In the genomic region with DNA sequence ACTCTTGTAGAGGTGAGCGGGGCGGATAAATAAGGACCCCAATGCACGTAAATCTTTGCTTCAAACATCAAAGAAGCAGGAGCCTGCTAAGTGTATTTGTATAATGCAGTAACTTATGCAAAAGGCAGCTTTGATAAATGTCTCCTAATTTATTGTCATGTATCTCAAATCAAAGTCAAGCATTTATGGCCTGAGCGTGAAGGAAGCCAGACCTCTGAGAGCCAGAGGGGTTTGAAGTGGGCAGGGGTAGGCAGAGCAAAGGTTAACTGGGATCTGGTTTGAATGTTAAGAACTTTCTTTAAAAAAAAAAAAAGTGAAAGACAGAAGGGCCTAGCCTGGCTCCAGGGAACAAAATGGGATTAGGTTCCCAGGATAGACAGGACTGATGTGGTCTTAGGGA, we compare ENCODE assay signal across 27 mouse cellular contexts.
"Had no signal": no experiment of that assay in that cellular context is flagged by ENCODE, and none has a peak within 500 bp of the region (broad histone marks: within the 10 kb centered on the region; RNA-seq: fewer than 3 reads in every experiment).

No protein-coding gene starts in this region.

- H3K9ac ChIP-seq: heart, embryonic 12.5 days; hindbrain, embryonic 12.5 days; hindbrain, embryonic 14.5 days; kidney, embryonic 15.5 days; limb, embryonic 13.5 days; limb, embryonic 15.5 days; liver, embryonic 13.5 days; liver, embryonic 15.5 days had no signal

- H3K27me3 ChIP-seq: hindbrain, embryonic 12.5 days had no signal

- H3K9me3 ChIP-seq: hindbrain, embryonic 10.5 days; hindbrain, embryonic 12.5 days; kidney, embryonic 15.5 days; limb, embryonic 13.5 days; limb, embryonic 15.5 days; liver, embryonic 13.5 days; liver, embryonic 15.5 days had no signal

- H3K27ac ChIP-seq: gastrocnemius, adult 2 months; heart, adult 2 months; hindbrain, embryonic 10.5 days; hindbrain, embryonic 12.5 days; hindbrain, embryonic 14.5 days; kidney, embryonic 15.5 days; kidney, postnatal 0 days; limb, embryonic 13.5 days; limb, embryonic 15.5 days; liver, embryonic 13.5 days; liver, embryonic 15.5 days had no signal

- DNase-seq: gastrocnemius, adult 2 months; gastrocnemius, postnatal 14 days; gastrocnemius, postnatal 36 days; heart, adult 11 months; heart, adult 2 months; heart, postnatal 10 days; heart, postnatal 4 days; kidney, adult 11 months; kidney, adult 2 months; kidney, adult 9 months; kidney, postnatal 14 days; kidney, postnatal 36 days; layer of hippocampus, adult 9-11 months; layer of hippocampus, postnatal 36 days; left cerebral cortex, postnatal 4 days; liver, embryonic 13.5 days had no signal

- H3K4me2 ChIP-seq: heart, embryonic 12.5 days; hindbrain, embryonic 12.5 days; hindbrain, embryonic 14.5 days; kidney, embryonic 15.5 days; limb, embryonic 13.5 days; limb, embryonic 15.5 days; liver, embryonic 13.5 days; liver, embryonic 15.5 days had no signal

- H3K4me1 ChIP-seq: heart, embryonic 12.5 days; liver, embryonic 13.5 days; liver, embryonic 15.5 days had no signal

- H3K4me3 ChIP-seq: gastrocnemius, adult 2 months; heart, adult 2 months; heart, embryonic 12.5 days; hindbrain, embryonic 10.5 days; hindbrain, embryonic 12.5 days; kidney, embryonic 15.5 days; limb, embryonic 13.5 days; limb, embryonic 15.5 days; liver, embryonic 13.5 days; liver, embryonic 15.5 days had no signal

- H3K36me3 ChIP-seq: hindbrain, embryonic 10.5 days; hindbrain, embryonic 12.5 days; kidney, embryonic 15.5 days; limb, embryonic 13.5 days; limb, embryonic 15.5 days; liver, embryonic 13.5 days; liver, embryonic 15.5 days had no signal

- ATAC-seq: hindbrain, embryonic 16.5 days; intestine, embryonic 16.5 days had no signal
